Mouse (Mus musculus): ENCODE results near the gene Pafah2. TPM values are rescaled to one million over a fixed set of nuclear protein-coding genes. Genes with fewer than 3 reads are reported as not detected.
A peak's percentile ranks its signal among the peaks of the same experiment; 100 is the strongest.
"Not testable (repeated sequence)": the region's sequence is repeated elsewhere in the genome, so short reads cannot be mapped to it uniquely, and the experiment has no call there.

Pafah2 gene
- polyA plus RNA-seq, 1 experiment: 96.9 TPM

DNA sequence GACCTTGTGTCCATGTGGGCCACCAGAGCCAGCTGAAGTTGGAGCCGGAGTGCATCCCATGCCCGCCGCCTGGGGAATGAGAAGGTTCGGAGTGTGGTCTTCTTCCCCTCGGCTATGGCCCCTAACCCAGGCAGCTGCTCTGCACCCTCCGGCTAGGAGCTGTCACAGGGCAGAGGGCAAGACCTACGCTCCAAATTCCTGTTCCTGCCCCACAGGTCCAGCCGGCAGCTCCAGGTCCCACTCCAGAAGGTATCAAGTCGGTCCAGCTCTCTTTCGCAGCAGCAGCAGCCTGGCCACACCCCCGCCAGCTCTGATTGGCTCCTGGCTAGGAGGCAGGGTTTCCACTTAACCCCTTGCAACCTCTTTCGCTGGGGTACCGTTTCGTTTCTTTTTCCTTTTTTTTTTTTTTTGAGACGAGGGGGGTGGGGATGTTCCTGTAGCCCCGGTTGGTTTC is 23.8 kb upstream of the Pafah2 start:
- under 1% methylated on average over 16 of the region's 16 CpGs for WGBS
- no peak overlapping the region for H3K27ac ChIP-seq (ENCODE audit: insufficient read depth, low read depth, low read length)
- no peak for TF ChIP-seq CTCF (conservative IDR thresholded peaks at IDR 0.05; ENCODE audit: insufficient read depth, insufficient read length, low read depth, low read length)
- TF ChIP-seq POLR2A (IDR thresholded peaks at IDR 0.05; ENCODE audit: low read depth, low read length): no peak
- peak overlapping the region; percentile 43 for H3K4me3 ChIP-seq (ENCODE audit: insufficient read depth, low read depth, low read length)
- peak; percentile 85 for DNase-seq
- H3K27me3 ChIP-seq (replicated peaks; ENCODE audit: control insufficient read depth, insufficient read depth, low read length): 0 out of 2 replicates have a peak, but pooled peaks cover 2% of the 10 kb centered on the region
- no peaks in the 10 kb centered on the region for H3K36me3 ChIP-seq (ENCODE audit: control insufficient read depth, insufficient read depth, low read length)
- H3K4me1 ChIP-seq (ENCODE audit: control insufficient read depth, insufficient read depth, low read length): 0 out of 2 replicates have a peak, but pooled peaks cover 5% of the 10 kb centered on the region

DNA sequence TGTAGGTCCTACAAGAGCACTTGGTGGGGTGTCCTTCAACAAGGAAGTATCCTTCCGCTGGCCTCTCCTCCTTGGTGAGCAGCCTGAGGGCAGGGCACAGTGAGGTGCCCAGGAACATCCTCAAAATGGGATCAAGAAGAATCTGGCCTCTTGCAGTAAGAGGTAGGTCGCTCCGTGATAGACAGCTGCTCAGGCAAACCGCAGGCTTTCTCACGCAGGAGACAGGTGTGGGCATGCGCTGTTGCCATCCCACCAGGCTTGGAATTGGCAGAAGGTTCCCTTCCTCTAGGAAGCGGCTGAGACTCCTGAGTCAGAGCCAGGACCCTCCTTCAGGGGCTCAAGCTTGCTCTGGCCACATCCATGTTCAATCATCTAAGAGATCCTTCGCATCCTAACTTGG is 22.8 kb upstream of the Pafah2 start:
- DNase-seq: no peak
- TF ChIP-seq POLR2A (IDR thresholded peaks at IDR 0.05; ENCODE audit: low read depth, low read length) (no peak), CTCF (conservative IDR thresholded peaks at IDR 0.05; ENCODE audit: insufficient read depth, insufficient read length, low read depth, low read length) (no peak)
- 88% methylated on average over 8 of the region's 8 CpGs for WGBS
- Histone ChIP-seq H3K4me3 (ENCODE audit: insufficient read depth, low read depth, low read length) (no peak overlapping the region), H3K4me1 (ENCODE audit: control insufficient read depth, insufficient read depth, low read length) (0 out of 2 replicates have a peak, but pooled peaks cover 5% of the 10 kb centered on the region), H3K36me3 (ENCODE audit: control insufficient read depth, insufficient read depth, low read length) (no peaks in the 10 kb centered on the region), H3K27ac (ENCODE audit: insufficient read depth, low read depth, low read length) (no peak overlapping the region), H3K27me3 (replicated peaks; ENCODE audit: control insufficient read depth, insufficient read depth, low read length) (0 out of 2 replicates have a peak, but pooled peaks cover 2% of the 10 kb centered on the region)

DNA sequence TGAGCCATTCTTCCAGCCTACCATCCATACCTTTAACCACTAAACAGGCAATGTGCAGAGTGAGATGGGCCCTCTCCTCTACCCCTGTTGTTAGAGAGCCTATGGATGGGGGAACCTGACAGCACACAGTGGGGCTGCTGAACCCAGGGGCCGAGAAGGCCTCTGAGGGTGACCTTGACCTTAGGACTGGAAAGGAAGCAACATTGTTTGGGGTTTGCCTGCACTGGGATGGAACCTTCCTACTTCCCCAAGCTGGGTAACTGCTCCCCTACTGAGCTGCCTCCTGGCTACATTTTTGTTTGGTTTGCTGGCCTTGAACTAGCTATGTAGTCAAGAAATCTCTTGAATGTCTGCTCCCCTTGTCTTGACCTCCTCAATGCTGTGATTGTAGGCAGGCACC is 21.8 kb upstream of the Pafah2 start:
- no peak for TF ChIP-seq CTCF (conservative IDR thresholded peaks at IDR 0.05; ENCODE audit: insufficient read depth, insufficient read length, low read depth, low read length)
- TF ChIP-seq POLR2A (IDR thresholded peaks at IDR 0.05; ENCODE audit: low read depth, low read length): no peak
- WGBS: 32% methylated on average over 1 of the region's 1 CpGs
- H3K4me3 ChIP-seq (ENCODE audit: insufficient read depth, low read depth, low read length): no peak overlapping the region

DNA sequence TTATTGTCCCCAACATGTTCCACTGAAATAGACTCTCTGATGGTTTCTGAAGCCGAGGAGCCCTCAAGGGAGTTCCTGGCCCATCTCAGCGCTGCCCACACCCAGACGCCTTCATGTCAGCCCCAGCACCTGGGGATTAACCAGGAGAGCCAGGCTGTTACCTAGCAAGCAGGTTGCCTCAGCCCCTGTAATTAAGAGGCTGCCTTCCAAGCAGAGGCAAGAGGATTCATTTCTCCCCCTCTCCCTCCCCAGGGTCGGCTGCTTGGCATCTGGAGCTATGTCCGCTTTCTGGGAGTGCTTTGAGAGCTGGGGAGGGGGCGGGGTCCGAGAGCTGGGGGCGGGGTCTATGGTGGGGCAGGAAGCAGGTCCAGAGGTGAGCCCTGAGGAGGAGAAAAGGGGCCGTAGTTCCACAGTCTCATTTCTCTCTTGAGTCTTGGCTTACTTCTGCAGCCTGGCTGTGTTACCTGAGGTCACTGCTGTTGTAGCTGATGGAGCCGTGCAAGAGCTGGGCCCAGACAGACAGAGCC is 18.0 kb upstream of the Pafah2 start:
- WGBS: 57% methylated on average over 10 of the region's 10 CpGs
- no peak for TF ChIP-seq CTCF (conservative IDR thresholded peaks at IDR 0.05; ENCODE audit: insufficient read depth, insufficient read length, low read depth, low read length)
- TF ChIP-seq POLR2A (IDR thresholded peaks at IDR 0.05; ENCODE audit: low read depth, low read length): no peak
- Histone ChIP-seq H3K36me3 (ENCODE audit: control insufficient read depth, insufficient read depth, low read length) (no peaks in the 10 kb centered on the region), H3K27ac (ENCODE audit: insufficient read depth, low read depth, low read length) (no peak overlapping the region), H3K27me3 (replicated peaks; ENCODE audit: control insufficient read depth, insufficient read depth, low read length) (no peaks in the 10 kb centered on the region), H3K4me1 (ENCODE audit: control insufficient read depth, insufficient read depth, low read length) (no peaks in the 10 kb centered on the region), H3K4me3 (ENCODE audit: insufficient read depth, low read depth, low read length) (no peak overlapping the region)
- DNase-seq: no peak

More for the DNA sequence above, 21.8 kb upstream of the Pafah2 start:
- Histone ChIP-seq H3K36me3 (ENCODE audit: control insufficient read depth, insufficient read depth, low read length) (no peaks in the 10 kb centered on the region), H3K27ac (ENCODE audit: insufficient read depth, low read depth, low read length) (no peak overlapping the region), H3K27me3 (replicated peaks; ENCODE audit: control insufficient read depth, insufficient read depth, low read length) (0 out of 2 replicates have a peak, but pooled peaks cover 2% of the 10 kb centered on the region), H3K4me1 (ENCODE audit: control insufficient read depth, insufficient read depth, low read length) (0 out of 2 replicates have a peak, but pooled peaks cover 5% of the 10 kb centered on the region)
- DNase-seq: no peak

DNA sequence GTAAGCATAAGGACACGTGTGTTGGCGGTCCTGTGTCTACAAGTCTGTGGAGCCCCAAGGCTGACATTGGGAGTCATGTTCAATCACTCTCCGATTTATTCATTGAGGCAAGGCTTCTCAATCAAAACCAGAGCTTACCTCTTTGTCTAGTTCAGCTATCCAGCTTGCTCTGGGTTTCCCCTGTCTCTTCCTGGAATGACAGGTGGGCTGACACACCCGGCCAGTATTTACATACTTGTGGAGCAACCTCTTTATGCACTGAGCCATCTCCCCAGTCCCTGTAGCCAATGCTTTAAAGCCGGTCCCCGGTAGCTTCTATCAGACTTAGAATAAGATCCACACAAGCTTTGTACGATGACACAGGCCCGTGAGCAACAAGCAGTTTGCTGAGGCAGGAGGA is 16.6 kb upstream of the Pafah2 start:
- WGBS: 88% methylated on average over 8 of the region's 8 CpGs
- Histone ChIP-seq H3K27ac (ENCODE audit: insufficient read depth, low read depth, low read length) (no peak overlapping the region), H3K27me3 (replicated peaks; ENCODE audit: control insufficient read depth, insufficient read depth, low read length) (no peaks in the 10 kb centered on the region), H3K4me1 (ENCODE audit: control insufficient read depth, insufficient read depth, low read length) (no peaks in the 10 kb centered on the region), H3K36me3 (ENCODE audit: control insufficient read depth, insufficient read depth, low read length) (no peaks in the 10 kb centered on the region), H3K4me3 (ENCODE audit: insufficient read depth, low read depth, low read length) (no peak overlapping the region)
- DNase-seq: no peak
- TF ChIP-seq CTCF (conservative IDR thresholded peaks at IDR 0.05; ENCODE audit: insufficient read depth, insufficient read length, low read depth, low read length) (no peak), POLR2A (IDR thresholded peaks at IDR 0.05; ENCODE audit: low read depth, low read length) (no peak)

DNA sequence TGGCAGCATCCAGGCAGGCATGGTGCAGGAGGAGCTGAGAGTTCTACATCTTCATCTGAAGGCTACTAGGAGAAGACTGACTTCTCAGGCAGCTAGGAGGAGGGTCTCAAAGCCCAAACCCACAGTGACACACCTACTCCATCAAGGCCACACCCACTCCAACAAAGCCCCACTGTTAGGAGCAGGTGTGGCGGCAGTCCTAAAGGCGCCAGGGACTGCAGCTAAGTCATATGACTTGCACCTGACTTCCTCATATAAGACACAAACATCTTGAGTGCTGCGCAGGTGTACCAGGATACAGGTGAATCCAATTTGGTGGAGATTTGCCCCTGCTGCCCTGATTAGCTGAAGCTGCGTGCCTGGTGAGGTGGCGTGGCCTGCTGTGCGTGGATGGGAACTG is 12.4 kb upstream of the Pafah2 start, which contains the start of gene Extl1:
Gene Extl1 (minus strand): TSS at position 101 of the 400 bp plus-strand sequence.
- H3K27me3 ChIP-seq (replicated peaks; ENCODE audit: control insufficient read depth, insufficient read depth, low read length); H3K27ac ChIP-seq (ENCODE audit: insufficient read depth, low read depth, low read length); H3K4me1 ChIP-seq (ENCODE audit: control insufficient read depth, insufficient read depth, low read length); H3K36me3 ChIP-seq (ENCODE audit: control insufficient read depth, insufficient read depth, low read length); H3K4me3 ChIP-seq (ENCODE audit: insufficient read depth, low read depth, low read length); DNase-seq: not testable (repeated sequence)
- 95% methylated on average over 2 of the region's 6 CpGs for WGBS

DNA sequence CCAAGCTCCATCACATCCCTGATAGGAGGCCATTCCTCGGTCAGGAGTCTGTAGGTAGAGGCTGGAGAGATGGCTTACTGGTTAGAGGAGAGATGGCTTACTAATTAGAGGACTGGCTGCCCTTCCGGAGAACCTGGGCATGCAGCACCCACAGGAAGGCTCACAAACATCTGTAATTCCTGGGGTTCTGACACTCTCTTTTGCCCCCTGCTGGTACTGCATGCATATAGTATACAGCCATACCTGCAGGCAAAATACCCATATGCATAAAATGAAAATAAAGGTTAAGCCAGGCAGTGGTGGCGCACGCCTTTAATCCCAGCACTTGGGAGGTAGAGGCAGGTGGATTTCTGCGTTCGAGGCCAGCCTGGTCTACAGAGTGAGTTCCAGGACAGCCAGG is 8.9 kb upstream of the Pafah2 start:
- no peaks in the 10 kb centered on the region for H3K27me3 ChIP-seq (replicated peaks; ENCODE audit: control insufficient read depth, insufficient read depth, low read length)
- H3K27ac ChIP-seq (ENCODE audit: insufficient read depth, low read depth, low read length): no peak overlapping the region
- WGBS: 55% methylated on average over 6 of the region's 6 CpGs
- no peaks in the 10 kb centered on the region for H3K4me1 ChIP-seq (ENCODE audit: control insufficient read depth, insufficient read depth, low read length)
- no peaks in the 10 kb centered on the region for H3K36me3 ChIP-seq (ENCODE audit: control insufficient read depth, insufficient read depth, low read length)
- H3K4me3 ChIP-seq (ENCODE audit: insufficient read depth, low read depth, low read length): no peak overlapping the region
- DNase-seq: peak; percentile 58
- TF ChIP-seq POLR2A (IDR thresholded peaks at IDR 0.05; ENCODE audit: low read depth, low read length): no peak
- no peak for TF ChIP-seq CTCF (conservative IDR thresholded peaks at IDR 0.05; ENCODE audit: insufficient read depth, insufficient read length, low read depth, low read length)

All from kidney, adult 2 months (tissue).